Mouse (Mus musculus) spleen, adult 2 months (tissue): ENCODE results near the gene Smap1. TPM values are rescaled to one million over a fixed set of nuclear protein-coding genes. Genes with fewer than 3 reads are reported as not detected.

Experiments
- DNase-seq, 2 experiments: peaks; one replicate each; pipeline versions ENCODE4 v3.0.0 to v3.0.0-alpha.2; 2012 to 2021; ENCODE audit warnings: low spot score in 2 of 2, low read depth in 1 of 2
- H3K27ac ChIP-seq: fragments of 200-500 bp; 2 replicates; pipeline ENCODE4 v1.5.1; 2012; ENCODE audit warnings: low read length, inconsistent platforms; ENCODE audit not compliant: insufficient read depth
- H3K27me3 ChIP-seq: fragments of 200-500 bp; 2 replicates; pipeline ENCODE4 v1.6.1; 2012; ENCODE audit warnings: mild to moderate bottlenecking, moderate library complexity, low read length, inconsistent platforms; ENCODE audit not compliant: control insufficient read depth, insufficient read depth
- H3K36me3 ChIP-seq: fragments of 200-500 bp; 2 replicates; pipeline ENCODE4 v1.6.1; 2012; ENCODE audit warnings: mild to moderate bottlenecking, low read length, inconsistent platforms; ENCODE audit not compliant: control insufficient read depth, insufficient read depth
- H3K4me1 ChIP-seq: fragments of 200-500 bp; 2 replicates; pipeline ENCODE4 v1.6.1; 2011; ENCODE audit warnings: inconsistent platforms; ENCODE audit not compliant: control insufficient read depth, insufficient read depth, insufficient read length
- H3K4me3 ChIP-seq: fragments of 200-500 bp; 2 replicates; pipeline ENCODE4 v1.5.1; 2011; ENCODE audit warnings: mild to moderate bottlenecking, inconsistent platforms; ENCODE audit not compliant: insufficient read depth, insufficient read length; ENCODE audit errors: extremely low read depth
- CTCF ChIP-seq: fragments of 200-500 bp; IDR thresholded peaks from 2 replicates; pipeline ENCODE4 v1.5.1; 2011; ENCODE audit warnings: mild to moderate bottlenecking, inconsistent platforms; ENCODE audit not compliant: insufficient read depth, insufficient read length, insufficient replicate concordance; ENCODE audit errors: extremely low read depth
- POLR2A ChIP-seq: fragments of 200-500 bp; IDR thresholded peaks from 2 replicates; pipeline ENCODE4 v1.6.1; 2011; ENCODE audit warnings: low read depth, low read length, inconsistent platforms
- whole genome bisulfite sequencing: fragments of 180-500 bp; shearing (Covaris S2); methylation state at CpG from one replicate; pipeline ENCODE4 v1.1.7; 2018; 5-methylcytosine and 5-hydroxymethylcytosine counted together
- polyA plus RNA-seq: library from polyadenylated mRNA; depleted of rRNA; stranded (reverse); fragments of >200 nt; gene quantifications from 2 replicates; pipeline ENCODE4 v1.2.3, GENCODE M21; 2012

Smap1 gene
- polyA plus RNA-seq, 1 experiment: 24.3 TPM

GRCm38 (mm10) chr1:23867350-23867862 lies 54.7 kb downstream of the Smap1 start:
- Histone ChIP-seq H3K27me3 (no peaks in the 10 kb centered on the region), H3K4me3 (no peak overlapping the region), H3K4me1 (no peaks in the 10 kb centered on the region), H3K36me3 (peaks cover 2% of the 10 kb centered on the region; the same call in 1 of the 2 replicates), H3K27ac (no peak overlapping the region)
- TF ChIP-seq CTCF (no peak), POLR2A (no peak)
- 77% methylated on average over 2 of the region's 2 CpGs for WGBS
- DNase-seq: no peak

- Histone ChIP-seq H3K36me3 (peaks cover 2% of the 10 kb centered on the region; the same call in 1 of the 2 replicates), H3K4me3 (no peak overlapping the region), H3K27me3 (no peaks in the 10 kb centered on the region), H3K27ac (no peak overlapping the region), H3K4me1 (no peaks in the 10 kb centered on the region)
- 96% methylated on average over 7 of the region's 7 CpGs for WGBS
- TF ChIP-seq POLR2A: no peak
- no peak for TF ChIP-seq CTCF
- DNase-seq: no peak
Observed at GRCm38 (mm10) chr1:23865566-23865965, 56.6 kb downstream of the Smap1 start.

- no peak overlapping the region for H3K4me3 ChIP-seq
- H3K4me1 ChIP-seq: no peaks in the 10 kb centered on the region
- WGBS: 96% methylated on average over 2 of the region's 2 CpGs
- peaks cover 14% of the 10 kb centered on the region for H3K36me3 ChIP-seq
- H3K27ac ChIP-seq: no peak overlapping the region
- H3K27me3 ChIP-seq: no peaks in the 10 kb centered on the region
- TF ChIP-seq CTCF (no peak), POLR2A (no peak)
- no peak for DNase-seq
Observed at GRCm38 (mm10) chr1:23860944-23861343, 61.2 kb downstream of the Smap1 start.

GRCm38 (mm10) chr1:23855623-23856022 lies 66.5 kb downstream of the Smap1 start:
- H3K27ac ChIP-seq: no peak overlapping the region
- H3K4me3 ChIP-seq: no peak overlapping the region
- no peak for DNase-seq
- 96% methylated on average over 3 of the region's 3 CpGs for WGBS
- no peaks in the 10 kb centered on the region for H3K4me1 ChIP-seq
- no peak for TF ChIP-seq CTCF
- TF ChIP-seq POLR2A: no peak
- H3K27me3 ChIP-seq: no peaks in the 10 kb centered on the region
- H3K36me3 ChIP-seq: peaks cover 21% of the 10 kb centered on the region

GRCm38 (mm10) chr1:23846044-23846680 lies 76.0 kb downstream of the Smap1 start:
- H3K27me3 ChIP-seq: no peaks in the 10 kb centered on the region
- no peak for TF ChIP-seq POLR2A
- no peak for TF ChIP-seq CTCF
- no peaks in the 10 kb centered on the region for H3K4me1 ChIP-seq
- WGBS: 94% methylated on average over 10 of the region's 10 CpGs
- DNase-seq: no peak
- H3K36me3 ChIP-seq: peaks cover 20% of the 10 kb centered on the region
- no peak overlapping the region for H3K27ac ChIP-seq
- H3K4me3 ChIP-seq: no peak overlapping the region

- Histone ChIP-seq H3K4me3 (no peak overlapping the region), H3K4me1 (no peaks in the 10 kb centered on the region; the same call in 1 of the 2 replicates), H3K36me3 (peaks cover 18% of the 10 kb centered on the region), H3K27me3 (no peaks in the 10 kb centered on the region), H3K27ac (no peak overlapping the region)
- TF ChIP-seq CTCF (no peak), POLR2A (no peak)
- WGBS: 96% methylated on average over 10 of the region's 10 CpGs
- no peak for DNase-seq
Observed at GRCm38 (mm10) chr1:23845007-23845406, 77.1 kb downstream of the Smap1 start.

- 93% methylated on average over 7 of the region's 7 CpGs for WGBS
Observed at GRCm38 (mm10) chr1:23843790-23844189, 78.3 kb downstream of the Smap1 start.

More at GRCm38 (mm10) chr1:23843790-23844189, 78.3 kb downstream of the Smap1 start:
- TF ChIP-seq POLR2A (no peak), CTCF (no peak)
- H3K27me3 ChIP-seq: no peaks in the 10 kb centered on the region
- no peak overlapping the region for H3K27ac ChIP-seq
- no peak for DNase-seq
- no peaks in the 10 kb centered on the region; the same call in 1 of the 2 replicates for H3K4me1 ChIP-seq
- peaks cover 15% of the 10 kb centered on the region for H3K36me3 ChIP-seq
- H3K4me3 ChIP-seq: no peak overlapping the region
